Mouse (Mus musculus): ENCODE data around the gene Maml3. TPM values are rescaled to one million over a fixed set of nuclear protein-coding genes. Genes with fewer than 3 reads are reported as not detected.

The Maml3 gene
- polyA plus RNA-seq, 1 experiment from 2014 or later, result 8.4 TPM

DNA sequence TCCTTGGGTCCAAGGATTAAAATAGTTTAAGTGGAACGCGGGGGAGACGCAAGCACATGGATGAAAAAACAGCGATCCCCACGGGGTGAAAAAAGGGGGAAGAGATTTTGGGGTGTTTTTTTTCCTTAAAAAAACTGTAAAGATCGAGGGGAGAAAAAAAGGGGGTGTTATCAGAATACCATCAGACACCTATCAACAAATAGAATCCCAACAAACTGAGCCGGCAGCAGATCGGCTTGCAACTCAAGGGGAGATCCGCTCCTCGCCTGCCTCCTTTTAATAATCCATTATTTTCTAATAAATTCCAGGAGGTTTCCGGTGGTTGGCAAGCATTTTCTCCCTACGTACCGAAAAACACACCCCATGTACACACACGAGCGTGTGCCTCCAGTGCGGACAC is 668 bp downstream of the Maml3 start:
- ATAC-seq (ENCODE audit: borderline replicate concordance, extremely low read depth, low FRiP score, low TSS enrichment), result no peak
- H3K4me2 ChIP-seq, result peak overlapping the region; percentile 77
- H3K9me3 ChIP-seq, result no peaks in the 10 kb centered on the region
- no peaks in the 10 kb centered on the region for H3K36me3 ChIP-seq
- H3K27ac ChIP-seq, result peak overlapping the region; percentile 99
- peaks cover 24% of the 10 kb centered on the region for H3K4me1 ChIP-seq
- peak overlapping the region; percentile 74 for H3K4me3 ChIP-seq
- H3K27me3 ChIP-seq, result no peaks in the 10 kb centered on the region
- WGBS, result 1% methylated on average over 16 of the region's 16 CpGs
- peak overlapping the region; percentile 87 for H3K9ac ChIP-seq

GRCm38 (mm10) chr3:52103531-52104181 is 1.2 kb downstream of the Maml3 start:
- peak overlapping the region; percentile 87 for H3K9ac ChIP-seq
- H3K9me3 ChIP-seq, result no peaks in the 10 kb centered on the region
- peaks cover 28% of the 10 kb centered on the region for H3K4me1 ChIP-seq
- under 1% methylated on average over 55 of the region's 55 CpGs for WGBS
- peak overlapping the region; percentile 77 for H3K4me2 ChIP-seq
- H3K4me3 ChIP-seq, result peak overlapping the region; percentile 74
- no peak for ATAC-seq (ENCODE audit: borderline replicate concordance, extremely low read depth, low FRiP score, low TSS enrichment)
- peak overlapping the region; percentile 99 for H3K27ac ChIP-seq
- no peaks in the 10 kb centered on the region for H3K27me3 ChIP-seq
- H3K36me3 ChIP-seq, result no peaks in the 10 kb centered on the region

DNA sequence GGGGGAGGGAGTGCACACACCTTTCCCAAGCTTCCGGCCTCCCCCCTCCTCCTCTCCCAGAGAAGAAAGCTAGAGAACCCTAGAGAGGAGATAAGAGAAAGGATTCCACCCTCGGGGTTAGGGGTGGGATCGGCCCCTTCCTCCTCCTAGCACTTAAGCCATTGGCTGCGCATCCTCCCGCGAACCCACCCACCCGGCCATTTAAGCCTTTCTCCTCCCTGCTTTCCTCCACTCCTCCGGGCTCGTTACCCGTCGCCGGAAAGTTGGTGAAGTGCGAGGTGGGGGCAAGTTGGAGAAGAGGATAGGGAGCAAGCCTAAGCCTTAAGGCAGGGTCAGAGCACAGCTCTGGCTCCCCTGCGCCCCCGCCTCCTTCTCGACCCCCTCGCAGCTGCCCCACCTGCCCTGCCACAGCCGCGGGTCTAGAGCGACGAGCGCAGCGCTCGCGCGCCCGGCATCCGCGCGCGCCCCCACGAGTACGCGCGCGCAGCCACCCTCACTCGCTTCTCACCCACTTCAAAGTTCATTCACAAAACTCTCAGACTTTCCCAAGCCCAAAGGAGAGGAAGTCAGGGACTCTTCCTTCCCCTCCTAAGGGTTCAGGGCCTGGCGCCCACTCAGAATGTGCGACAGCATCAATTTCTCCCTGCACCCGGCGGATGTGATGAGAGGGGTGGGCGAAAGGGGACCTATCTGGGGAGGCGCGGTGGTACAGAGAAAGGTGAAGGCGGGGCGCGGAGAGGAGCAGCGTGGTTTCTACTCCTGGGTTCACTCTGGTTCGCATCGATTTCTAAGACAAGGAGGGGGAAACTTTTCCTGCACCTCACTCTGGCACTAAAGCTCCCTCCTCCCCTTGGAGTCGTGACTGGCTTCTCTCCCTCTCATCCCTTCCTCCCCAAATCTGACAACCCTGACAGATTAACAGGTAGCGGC is 2.0 kb downstream of the Maml3 start:
- Histone ChIP-seq H3K4me2 (peak overlapping the region; percentile 77), H3K9ac (peak overlapping the region; percentile 87), H3K36me3 (no peaks in the 10 kb centered on the region), H3K9me3 (no peaks in the 10 kb centered on the region), H3K4me1 (peaks cover 30% of the 10 kb centered on the region), H3K27ac (peak overlapping the region; percentile 99), H3K27me3 (no peaks in the 10 kb centered on the region), H3K4me3 (peak overlapping the region; percentile 74)
- ATAC-seq (ENCODE audit: borderline replicate concordance, extremely low read depth, low FRiP score, low TSS enrichment), result peak; percentile 86
- under 1% methylated on average over 52 of the region's 52 CpGs for WGBS

DNA sequence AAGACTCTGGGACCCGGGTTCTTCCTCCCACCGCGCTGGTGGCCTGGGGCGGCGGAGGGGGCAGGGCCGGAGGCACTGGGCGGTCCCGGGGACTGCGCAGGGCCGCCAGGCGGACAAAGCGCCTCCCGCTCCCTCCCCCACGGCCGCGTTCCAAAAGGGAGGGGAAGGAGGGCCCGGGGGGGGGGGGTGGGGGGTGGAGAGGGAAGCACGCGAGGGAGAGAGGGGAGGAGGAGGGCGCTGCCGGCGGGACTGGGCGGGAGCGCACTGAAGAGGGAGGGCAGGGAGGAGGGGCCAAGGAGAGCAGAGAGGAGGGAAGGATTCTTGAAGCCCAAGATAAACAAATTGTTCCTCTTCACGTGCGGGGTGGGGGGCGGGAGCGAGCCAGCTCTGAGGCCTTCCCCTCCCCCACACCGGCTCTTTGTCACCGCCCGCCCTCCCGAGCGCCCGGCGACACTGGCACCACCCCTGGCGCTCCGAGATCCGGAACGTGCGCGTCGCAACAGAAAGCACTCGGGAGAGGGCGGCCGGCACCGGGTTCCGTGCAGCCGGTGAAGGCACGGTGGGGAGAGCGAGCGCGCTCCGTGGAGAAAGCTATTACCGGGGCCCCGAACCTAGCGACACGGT is 2.8 kb downstream of the Maml3 start:
- ATAC-seq (ENCODE audit: borderline replicate concordance, extremely low read depth, low FRiP score, low TSS enrichment), result peak; percentile 89
- Histone ChIP-seq H3K9ac (peak overlapping the region; percentile 87), H3K4me3 (peak overlapping the region; percentile 74), H3K4me1 (peaks cover 30% of the 10 kb centered on the region), H3K27me3 (no peaks in the 10 kb centered on the region), H3K36me3 (no peaks in the 10 kb centered on the region), H3K4me2 (peak overlapping the region; percentile 77), H3K9me3 (no peaks in the 10 kb centered on the region), H3K27ac (peak overlapping the region; percentile 99)
- WGBS, result under 1% methylated on average over 46 of the region's 57 CpGs

DNA sequence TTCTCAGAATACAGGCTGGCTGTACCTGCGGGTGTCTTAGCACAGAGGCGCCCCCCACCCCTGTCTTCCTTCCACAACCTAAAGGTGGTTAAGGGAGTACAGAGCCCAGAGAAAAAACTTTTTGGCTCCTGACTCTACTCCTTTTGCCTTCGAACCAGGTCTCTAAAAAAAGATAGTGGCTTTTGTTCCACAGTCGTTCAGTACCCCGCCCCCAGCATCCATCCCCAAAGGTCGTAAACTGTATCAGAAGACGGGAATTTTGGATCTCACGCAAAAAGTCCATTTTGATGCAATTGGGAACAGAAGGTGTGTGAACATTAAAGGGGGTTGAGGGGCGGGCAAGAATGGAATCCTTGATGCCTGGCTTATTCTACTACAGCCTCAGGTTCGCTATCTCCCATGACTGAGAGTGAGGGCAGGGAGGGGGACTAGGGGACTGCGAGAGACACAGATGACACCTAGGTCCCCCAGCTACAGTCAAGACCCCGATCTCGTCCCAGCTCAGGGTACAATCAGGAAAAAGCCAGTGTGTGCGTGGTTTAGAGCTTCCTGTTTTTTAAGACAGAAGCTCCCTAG is 3.4 kb downstream of the Maml3 start:
- ATAC-seq (ENCODE audit: borderline replicate concordance, extremely low read depth, low FRiP score, low TSS enrichment), result no peak; the same call in 1 of the 2 replicates
- Histone ChIP-seq H3K4me2 (peak overlapping the region; percentile 77), H3K9ac (peak overlapping the region; percentile 70), H3K4me1 (peaks cover 30% of the 10 kb centered on the region), H3K9me3 (no peaks in the 10 kb centered on the region), H3K4me3 (peak overlapping the region; percentile 74), H3K27ac (peak overlapping the region; percentile 99), H3K27me3 (no peaks in the 10 kb centered on the region), H3K36me3 (no peaks in the 10 kb centered on the region)
- 1% methylated on average over 14 of the region's 14 CpGs for WGBS

DNA sequence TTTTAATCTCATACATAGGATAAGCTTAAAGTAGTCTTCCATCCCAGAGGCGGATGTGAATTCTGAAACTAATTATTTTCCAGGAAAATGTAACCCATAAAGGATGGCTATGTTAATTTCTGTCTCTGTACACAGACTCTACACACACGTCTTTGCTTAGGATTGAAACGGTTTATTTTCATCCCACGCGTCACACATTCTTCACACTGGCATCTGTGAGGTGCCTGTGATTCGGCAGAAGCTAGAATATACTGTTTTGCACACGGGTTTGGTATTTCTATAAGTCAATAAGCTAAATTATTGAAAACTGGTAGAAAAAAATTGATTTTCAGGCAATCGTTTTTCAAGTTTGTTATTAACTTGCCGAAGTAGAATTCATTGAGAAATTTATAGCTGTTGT is 4.0 kb downstream of the Maml3 start:
- Histone ChIP-seq H3K4me2 (peak overlapping the region; percentile 77), H3K4me1 (peaks cover 30% of the 10 kb centered on the region), H3K27ac (no peak overlapping the region), H3K36me3 (no peaks in the 10 kb centered on the region), H3K9me3 (no peaks in the 10 kb centered on the region), H3K9ac (peak overlapping the region; percentile 70; the same call in 1 of the 2 replicates), H3K4me3 (peak overlapping the region; percentile 74), H3K27me3 (no peaks in the 10 kb centered on the region)
- 32% methylated on average over 9 of the region's 9 CpGs for WGBS
- no peak for ATAC-seq (ENCODE audit: borderline replicate concordance, extremely low read depth, low FRiP score, low TSS enrichment)

- no peak for ATAC-seq (ENCODE audit: borderline replicate concordance, extremely low read depth, low FRiP score, low TSS enrichment)
- H3K9me3 ChIP-seq, result no peaks in the 10 kb centered on the region
- H3K4me2 ChIP-seq, result no peak overlapping the region
- H3K36me3 ChIP-seq, result no peaks in the 10 kb centered on the region
- no peak overlapping the region for H3K27ac ChIP-seq
- H3K27me3 ChIP-seq, result no peaks in the 10 kb centered on the region
- H3K4me1 ChIP-seq, result peaks cover 27% of the 10 kb centered on the region
- no peak overlapping the region for H3K4me3 ChIP-seq
- 80% methylated on average over 4 of the region's 4 CpGs for WGBS
- no peak overlapping the region for H3K9ac ChIP-seq
These were observed 4.6 kb downstream of the Maml3 start for GRCm38 (mm10) chr3:52100306-52100705.

- no peaks in the 10 kb centered on the region for H3K36me3 ChIP-seq
- peaks cover 26% of the 10 kb centered on the region for H3K4me1 ChIP-seq
- no peak overlapping the region for H3K9ac ChIP-seq
- ATAC-seq (ENCODE audit: borderline replicate concordance, extremely low read depth, low FRiP score, low TSS enrichment), result no peak
- peak overlapping the region; percentile 5; the same call in 1 of the 2 replicates for H3K27ac ChIP-seq
- 61% methylated on average over 1 of the region's 1 CpGs for WGBS
- H3K4me2 ChIP-seq, result no peak overlapping the region
- H3K27me3 ChIP-seq, result no peaks in the 10 kb centered on the region
- no peak overlapping the region for H3K4me3 ChIP-seq
- H3K9me3 ChIP-seq, result no peaks in the 10 kb centered on the region
These were observed 5.6 kb downstream of the Maml3 start for GRCm38 (mm10) chr3:52099286-52099685.

DNA sequence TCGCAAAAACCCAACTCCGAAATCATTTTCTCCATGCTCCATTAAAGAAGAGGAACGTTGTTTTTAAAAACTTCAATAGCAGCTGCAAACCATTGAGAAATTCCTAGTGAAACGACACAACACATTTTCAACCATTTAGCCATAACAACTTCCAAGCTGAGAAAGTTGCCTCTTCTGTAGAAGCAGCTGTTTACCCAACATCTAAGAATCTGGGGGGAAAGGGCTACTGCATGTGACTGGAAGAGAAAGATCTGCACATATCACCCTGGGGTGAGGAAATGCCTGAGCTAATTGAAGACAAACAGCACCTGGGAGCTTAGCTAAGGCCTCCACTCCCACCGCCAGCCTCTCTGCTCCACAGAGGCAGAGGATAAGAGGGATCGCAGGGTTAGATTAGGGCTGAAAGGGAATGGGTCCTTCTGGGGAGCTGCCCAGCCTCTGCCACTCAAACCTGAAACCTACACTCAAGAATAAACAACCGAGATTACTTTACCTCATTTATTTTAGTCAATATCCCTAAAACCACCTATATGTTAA is 13.5 kb downstream of the Maml3 start:
- peak overlapping the region; percentile 45 for H3K27ac ChIP-seq
- ATAC-seq (ENCODE audit: borderline replicate concordance, extremely low read depth, low FRiP score, low TSS enrichment), result no peak
- H3K4me3 ChIP-seq, result no peak overlapping the region
- H3K4me1 ChIP-seq, result peaks cover 40% of the 10 kb centered on the region
- H3K27me3 ChIP-seq, result no peaks in the 10 kb centered on the region
- no peaks in the 10 kb centered on the region for H3K9me3 ChIP-seq
- H3K4me2 ChIP-seq, result no peak overlapping the region
- no peaks in the 10 kb centered on the region for H3K36me3 ChIP-seq
- no peak overlapping the region for H3K9ac ChIP-seq
- 32% methylated on average over 7 of the region's 7 CpGs for WGBS

GRCm38 (mm10) chr3:52090230-52090873 is 14.5 kb downstream of the Maml3 start:
- H3K4me2 ChIP-seq, result no peak overlapping the region
- WGBS, result 44% methylated on average over 8 of the region's 8 CpGs
- no peaks in the 10 kb centered on the region for H3K27me3 ChIP-seq
- H3K4me3 ChIP-seq, result no peak overlapping the region
- no peak for ATAC-seq (ENCODE audit: borderline replicate concordance, extremely low read depth, low FRiP score, low TSS enrichment)
- H3K27ac ChIP-seq, result 0 out of 2 replicates have a peak overlapping the region, but pooled peaks have one; percentile 45
- H3K9me3 ChIP-seq, result no peaks in the 10 kb centered on the region
- no peaks in the 10 kb centered on the region for H3K36me3 ChIP-seq
- peaks cover 40% of the 10 kb centered on the region for H3K4me1 ChIP-seq
- no peak overlapping the region for H3K9ac ChIP-seq

Data from lung, embryonic 15.5 days (tissue).